Mouse (Mus musculus) MEL (cell line): ENCODE measurements around the gene Impdh2. TPM values are rescaled to one million over a fixed set of nuclear protein-coding genes. Genes with fewer than 3 reads are reported as not detected.

Experiments
- DNase-seq: peaks from one replicate; pipeline ENCODE4 v3.0.0; 2011; ENCODE audit warnings: low read depth, low spot score
- H3K27ac ChIP-seq: 2 replicates; pipeline ENCODE4 v1.5.1; 2012; ENCODE audit warnings: low read depth, mild to moderate bottlenecking, control low read depth, low read length, moderate library complexity; ENCODE audit not compliant: control insufficient read depth
- H3K27me3 ChIP-seq, 2 experiments: fragments of 150-350 bp in 1 of 2; sonication (generic) in 1 of 2; 2 replicates each; pipeline ENCODE4 v1.6.1; 2012; ENCODE audit warnings: low read length in 2 of 2, mild to moderate bottlenecking in 2 of 2, improper control_type of control experiment in 1 of 2, moderate library complexity in 1 of 2; ENCODE audit not compliant: insufficient read depth in 2 of 2, control insufficient read depth in 1 of 2
- H3K36me3 ChIP-seq, 2 experiments: 2 replicates each; pipeline ENCODE4 v1.6.1; 2012 to 2014; ENCODE audit warnings: low read length in 2 of 2, improper control_type of control experiment in 1 of 2, inconsistent platforms in 1 of 2, mild to moderate bottlenecking in 1 of 2; ENCODE audit not compliant: insufficient read depth in 2 of 2, control insufficient read depth in 1 of 2
- H3K4me1 ChIP-seq, 2 experiments: fragments of 150-350 bp in 1 of 2; sonication (generic) in 1 of 2; 2 replicates each; pipeline ENCODE4 v1.6.1; 2012; ENCODE audit warnings: low read length in 2 of 2, improper control_type of control experiment in 1 of 2, mild to moderate bottlenecking in 1 of 2; ENCODE audit not compliant: insufficient read depth in 2 of 2, control insufficient read depth in 1 of 2
- H3K4me3 ChIP-seq, 2 experiments: fragments of 150-350 bp in 1 of 2; sonication (generic) in 1 of 2; 2 replicates each; pipeline ENCODE4 v1.5.1; 2012; ENCODE audit warnings: low read depth in 2 of 2, low read length in 2 of 2, mild to moderate bottlenecking in 2 of 2, moderate library complexity in 2 of 2, control low read depth in 1 of 2, improper control_type of control experiment in 1 of 2; ENCODE audit not compliant: control insufficient read depth in 1 of 2, insufficient read depth in 1 of 2
- H3K79me2 ChIP-seq: 2 replicates; pipeline ENCODE4 v1.6.1; 2012; ENCODE audit warnings: mild to moderate bottlenecking, low read length, moderate library complexity; ENCODE audit not compliant: control insufficient read depth, poor library complexity, insufficient read depth
- H3K9ac ChIP-seq: 2 replicates; pipeline ENCODE4 v1.6.1; 2012; ENCODE audit warnings: low read depth, mild to moderate bottlenecking, control low read depth, low read length, moderate library complexity; ENCODE audit not compliant: control insufficient read depth, poor library complexity, severe bottlenecking
- H3K9me3 ChIP-seq: fragments of 150-350 bp; sonication (generic); replicated peaks from 2 replicates; pipeline ENCODE4 v1.6.1; 2012; ENCODE audit warnings: mild to moderate bottlenecking, low read length, improper control_type of control experiment, moderate library complexity; ENCODE audit not compliant: insufficient read depth
- BHLHE40 ChIP-seq: IDR thresholded peaks from 2 replicates; pipeline ENCODE4 v1.6.1; 2012; ENCODE audit warnings: low read depth, mild to moderate bottlenecking, inconsistent platforms, low read length, improper control_type of control experiment, borderline replicate concordance
- CHD1 ChIP-seq: IDR thresholded peaks from 2 replicates; pipeline ENCODE4 v1.6.1; 2012; ENCODE audit warnings: low read depth, mild to moderate bottlenecking, inconsistent platforms, low read length, improper control_type of control experiment
- CHD2 ChIP-seq: IDR thresholded peaks from 2 replicates; pipeline ENCODE4 v1.6.1; 2011; ENCODE audit warnings: low read length, improper control_type of control experiment
- CTCF ChIP-seq, 3 experiments: IDR thresholded peaks in 2 of 3; conservative IDR thresholded peaks in 1 of 3; 2 replicates each; pipeline ENCODE4 v1.5.1; 2011 to 2012; ENCODE audit warnings: low read length in 3 of 3, low read depth in 2 of 3, mild to moderate bottlenecking in 2 of 3, improper control_type of control experiment in 1 of 3, inconsistent platforms in 1 of 3, mixed read lengths in 1 of 3, moderate library complexity in 1 of 3; ENCODE audit not compliant: control insufficient read depth in 1 of 3, insufficient read depth in 1 of 3, poor library complexity in 1 of 3, severe bottlenecking in 1 of 3
- ELF1 ChIP-seq: IDR thresholded peaks from 2 replicates; pipeline ENCODE4 v1.6.1; 2014; ENCODE audit warnings: low read depth, mild to moderate bottlenecking, inconsistent platforms, low read length, improper control_type of control experiment, moderate library complexity
- EP300 ChIP-seq, 2 experiments: IDR thresholded peaks; 2 replicates each; pipeline ENCODE4 v1.6.1; 2011; ENCODE audit warnings: improper control_type of control experiment in 2 of 2, low read length in 2 of 2, low read depth in 1 of 2, mild to moderate bottlenecking in 1 of 2
- GATA1 ChIP-seq: IDR thresholded peaks from 2 replicates; pipeline ENCODE4 v1.6.1; 2011; ENCODE audit warnings: low read depth, low read length, improper control_type of control experiment
- KAT2A ChIP-seq: conservative IDR thresholded peaks from 2 replicates; pipeline ENCODE4 v1.6.1; 2012; ENCODE audit warnings: low read depth, low read length, improper control_type of control experiment, inconsistent platforms
- MAX ChIP-seq: IDR thresholded peaks from 2 replicates; pipeline ENCODE4 v1.6.1; 2011; ENCODE audit warnings: low read length, improper control_type of control experiment
- MEF2A ChIP-seq: IDR thresholded peaks from 2 replicates; pipeline ENCODE4 v1.6.1; 2014; ENCODE audit warnings: low read depth, mild to moderate bottlenecking, inconsistent platforms, low read length, improper control_type of control experiment; ENCODE audit not compliant: poor library complexity, insufficient replicate concordance, severe bottlenecking; ENCODE audit errors: extremely low read depth
- MYB ChIP-seq: IDR thresholded peaks from 2 replicates; pipeline ENCODE4 v1.6.1; 2011; ENCODE audit warnings: mild to moderate bottlenecking, low read depth, low read length, improper control_type of control experiment
- NELFE ChIP-seq: IDR thresholded peaks from 2 replicates; pipeline ENCODE4 v1.6.1; 2011; ENCODE audit warnings: low read depth, low read length, improper control_type of control experiment
- POLR2AphosphoS5 ChIP-seq: IDR thresholded peaks from 2 replicates; pipeline ENCODE4 v1.6.1; 2012; ENCODE audit warnings: low read depth, borderline replicate concordance, mild to moderate bottlenecking, inconsistent platforms, low read length, moderate library complexity, mixed read lengths
- RAD21 ChIP-seq: IDR thresholded peaks from 2 replicates; pipeline ENCODE4 v1.6.1; 2011; ENCODE audit warnings: mild to moderate bottlenecking, low read depth, low read length, improper control_type of control experiment
- SIN3A ChIP-seq: IDR thresholded peaks from 2 replicates; pipeline ENCODE4 v1.6.1; 2012; ENCODE audit warnings: low read length, improper control_type of control experiment, inconsistent platforms
- SMC3 ChIP-seq: IDR thresholded peaks from 2 replicates; pipeline ENCODE4 v1.6.1; 2011; ENCODE audit warnings: low read depth, low read length, improper control_type of control experiment
- TAL1 ChIP-seq: IDR thresholded peaks from 2 replicates; pipeline ENCODE4 v1.6.1; 2012; ENCODE audit warnings: mild to moderate bottlenecking, inconsistent platforms, low read length, moderate library complexity, mixed read lengths
- TBP ChIP-seq: IDR thresholded peaks from 2 replicates; pipeline ENCODE4 v1.8.0; 2011; ENCODE audit warnings: low read depth, low read length, improper control_type of control experiment
- USF1 ChIP-seq: IDR thresholded peaks from 2 replicates; pipeline ENCODE4 v1.6.1; 2014; ENCODE audit warnings: low read depth, mild to moderate bottlenecking, inconsistent platforms, low read length, improper control_type of control experiment, moderate library complexity
- ZC3H11A ChIP-seq: IDR thresholded peaks from 2 replicates; pipeline ENCODE4 v1.6.1; 2012; ENCODE audit warnings: low read depth, mild to moderate bottlenecking, inconsistent platforms, low read length, improper control_type of control experiment
- ZMIZ1 ChIP-seq: IDR thresholded peaks from 2 replicates; pipeline ENCODE4 v1.6.1; 2012; ENCODE audit warnings: low read depth, mild to moderate bottlenecking, inconsistent platforms, low read length, improper control_type of control experiment, moderate library complexity
- ZNF384 ChIP-seq: IDR thresholded peaks from 2 replicates; pipeline ENCODE4 v1.6.1; 2012; ENCODE audit warnings: low read depth, mild to moderate bottlenecking, inconsistent platforms, low read length, improper control_type of control experiment
- polyA plus RNA-seq, 2 experiments: library from polyadenylated mRNA; stranded (reverse) in 1 of 2; unstranded in 1 of 2; fragments of >175 nt in 1 of 2; fragments of >200 nt in 1 of 2; gene quantifications; 2 replicates each; pipeline versions ENCODE4 v1.2.1 to v1.2.4; 2012; ENCODE audit warnings: low replicate concordance in 2 of 2, low read depth in 1 of 2; ENCODE audit not compliant: insufficient read length in 2 of 2, insufficient read depth in 1 of 2, missing spikeins in 1 of 2
- total RNA-seq: library from RNA; depleted of rRNA; stranded (reverse); fragments of 300-350 nt; gene quantifications from 2 replicates; pipeline ENCODE4 v1.2.3, GENCODE M21; 2012

Gene Impdh2
- total and polyA plus RNA-seq, 3 experiments, result 519 to 550 TPM; not detected in 1

GRCm38 (mm10) chr9:108571401-108571973, 11.4 kb downstream of the Impdh2 start:
- H3K27me3 ChIP-seq, result no peaks in the 10 kb centered on the region
- no peak overlapping the region for H3K4me3 ChIP-seq
- H3K4me1 ChIP-seq, result peaks cover 0 to 18% of the 10 kb centered on the region in 2 experiments; a peak in 3 of 4 replicates
- H3K36me3 ChIP-seq, result peaks cover 0 to 12% of the 10 kb centered on the region in 2 experiments; a peak in 3 of 4 replicates
- no peak for DNase-seq
- no peak overlapping the region for H3K9ac ChIP-seq
- peaks cover 27% of the 10 kb centered on the region for H3K79me2 ChIP-seq
- TF ChIP-seq CTCF (IDR thresholded peaks at IDR 0.05 in 2 of 3, conservative IDR thresholded peaks at IDR 0.05 in 1 of 3; ENCODE audit: control insufficient read depth in 1 of 3, insufficient read depth in 1 of 3, low read depth in 2 of 3, low read length in 3 of 3, poor library complexity in 1 of 3, severe bottlenecking in 1 of 3), result no peak
- TF ChIP-seq SIN3A, result no peak
- no peak for TF ChIP-seq TBP
- TF ChIP-seq NELFE, result no peak
- TF ChIP-seq SMC3, result no peak
- no peak for TF ChIP-seq MYB
- TF ChIP-seq MEF2A, result no peak
- TF ChIP-seq TAL1, result no peak
- no peak for TF ChIP-seq CHD2
- no peak for TF ChIP-seq MAX
- no peaks in the 10 kb centered on the region for H3K9me3 ChIP-seq
- H3K27ac ChIP-seq, result no peak overlapping the region

- no peak for TF ChIP-seq BHLHE40
- no peak for TF ChIP-seq KAT2A
- TF ChIP-seq CHD2, result no peak
- no peak for TF ChIP-seq MAX
- no peak for TF ChIP-seq ZNF384
- no peak for TF ChIP-seq CHD1
- no peak for TF ChIP-seq GATA1
- no peak for TF ChIP-seq ELF1
- TF ChIP-seq RAD21, result no peak
- TF ChIP-seq USF1, result no peak
- TF ChIP-seq POLR2AphosphoS5, result no peak
- no peak for TF ChIP-seq ZC3H11A
- TF ChIP-seq ZMIZ1, result no peak
- TF ChIP-seq EP300 (IDR thresholded peaks at IDR 0.05; ENCODE audit: low read depth in 1 of 2, low read length in 2 of 2), result no peak
- Histone ChIP-seq H3K9me3 (no peaks in the 10 kb centered on the region), H3K4me3 (no peak overlapping the region), H3K9ac (no peak overlapping the region), H3K79me2 (peaks cover 25% of the 10 kb centered on the region), H3K4me1 (peaks cover 0 to 18% of the 10 kb centered on the region in 2 experiments; a peak in 3 of 4 replicates), H3K36me3 (peaks cover 0 to 12% of the 10 kb centered on the region in 2 experiments; a peak in 3 of 4 replicates), H3K27ac (no peak overlapping the region), H3K27me3 (no peaks in the 10 kb centered on the region)
- no peak for DNase-seq
These were observed 12.2 kb downstream of the Impdh2 start for GRCm38 (mm10) chr9:108572321-108572720.
